Mouse (Mus musculus): ENCODE data around the gene Mybl2.

- no peak for TF ChIP-seq CTCF (IDR thresholded peaks at IDR 0.05; ENCODE audit: extremely low read depth, insufficient read depth, insufficient read length, insufficient replicate concordance)
- no peak for TF ChIP-seq POLR2A (IDR thresholded peaks at IDR 0.05; ENCODE audit: low read depth, low read length)
Observed at GRCm38 (mm10) chr2:163121353-163121660, 66.8 kb downstream of the Mybl2 start.
